Mouse (Mus musculus): Measurements from ENCODE around the gene Sox13.
"Not testable (repeated sequence)": the region's sequence is repeated elsewhere in the genome, so short reads cannot be mapped to it uniquely, and the experiment has no call there.

Gene Sox13

DNA sequence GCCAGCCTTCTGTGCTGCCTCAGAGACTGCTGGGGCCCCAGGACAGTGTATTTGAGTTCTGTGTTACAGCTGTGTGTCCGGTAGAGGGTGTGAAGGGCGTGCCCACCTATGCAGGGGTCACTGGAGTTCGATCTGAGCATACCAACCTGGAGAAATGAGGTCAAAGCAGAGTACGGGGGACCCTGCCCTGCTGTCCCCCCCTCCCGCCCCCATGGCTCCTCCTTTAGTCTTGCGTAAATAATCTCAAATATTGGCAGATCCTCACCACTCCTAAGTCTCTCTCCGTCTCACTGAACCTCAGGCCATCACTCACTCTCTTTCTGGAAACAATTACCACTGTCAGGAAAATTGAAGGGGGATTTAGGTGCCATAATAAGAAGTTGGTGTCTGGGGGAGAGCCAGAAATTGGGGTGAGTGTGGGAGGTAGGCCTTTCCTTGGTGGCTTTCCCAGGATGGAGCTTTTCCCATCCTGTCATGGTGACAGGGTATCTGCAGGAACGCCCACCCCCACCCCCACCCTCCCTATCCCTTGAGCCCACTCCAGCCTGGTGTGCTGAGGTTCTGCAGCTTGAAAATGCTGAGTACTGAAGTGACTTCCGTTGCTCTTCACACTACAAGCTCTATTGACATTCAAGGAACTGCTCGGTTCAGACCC, 57.1 kb downstream of the Sox13 start:
- DNase-seq: no peak

DNA sequence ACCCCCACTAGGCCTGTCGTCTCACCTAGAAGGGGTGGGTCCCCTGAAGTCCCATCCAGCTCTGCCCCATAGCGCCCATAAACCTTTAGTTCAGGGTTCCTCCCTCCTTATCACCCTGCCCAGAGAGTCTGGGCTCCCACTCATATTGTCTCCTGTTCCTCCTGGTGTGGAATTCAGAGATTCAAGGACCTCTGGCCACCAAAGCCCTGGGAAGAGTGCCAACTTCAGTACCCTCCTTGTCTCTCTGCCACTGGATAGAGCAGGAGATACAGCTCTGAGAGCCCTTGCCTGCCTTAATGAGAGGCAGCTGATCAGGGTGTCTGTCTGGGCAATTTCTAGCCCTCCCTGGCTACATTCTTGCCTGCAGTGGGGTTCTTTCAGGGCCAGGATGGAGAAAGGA, 59.3 kb downstream of the Sox13 start:
- no peak for DNase-seq

DNA sequence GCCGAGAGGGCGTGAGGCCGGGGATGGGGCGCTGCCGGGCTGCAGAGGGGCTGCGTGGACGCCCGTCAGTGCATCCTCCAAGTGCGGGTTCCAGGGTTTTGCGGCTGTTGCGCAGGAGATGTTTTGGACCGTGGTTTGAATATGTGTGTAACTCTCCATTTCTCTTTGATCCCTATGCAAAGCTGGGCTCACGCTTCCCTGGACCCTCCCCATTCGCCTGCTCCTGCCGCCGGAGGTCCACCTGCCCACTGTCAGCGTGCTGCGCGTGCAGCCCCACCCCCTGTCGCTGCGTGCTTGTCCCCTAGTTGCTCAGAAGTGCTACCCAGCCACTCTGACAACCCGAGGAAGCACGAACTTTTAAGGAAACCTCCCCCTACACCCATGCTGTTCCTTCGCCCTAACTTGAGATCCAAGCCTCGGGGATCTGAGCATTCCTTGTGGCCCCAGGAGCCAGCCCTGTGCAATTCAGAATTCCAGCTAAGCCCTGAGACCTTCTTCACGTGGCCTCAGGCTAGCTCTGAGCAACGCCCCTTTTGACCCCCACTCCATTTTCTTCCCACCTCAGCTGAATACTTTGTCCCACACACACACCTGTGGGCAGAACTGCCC, 60.1 kb downstream of the Sox13 start:
- DNase-seq: no peak

DNA sequence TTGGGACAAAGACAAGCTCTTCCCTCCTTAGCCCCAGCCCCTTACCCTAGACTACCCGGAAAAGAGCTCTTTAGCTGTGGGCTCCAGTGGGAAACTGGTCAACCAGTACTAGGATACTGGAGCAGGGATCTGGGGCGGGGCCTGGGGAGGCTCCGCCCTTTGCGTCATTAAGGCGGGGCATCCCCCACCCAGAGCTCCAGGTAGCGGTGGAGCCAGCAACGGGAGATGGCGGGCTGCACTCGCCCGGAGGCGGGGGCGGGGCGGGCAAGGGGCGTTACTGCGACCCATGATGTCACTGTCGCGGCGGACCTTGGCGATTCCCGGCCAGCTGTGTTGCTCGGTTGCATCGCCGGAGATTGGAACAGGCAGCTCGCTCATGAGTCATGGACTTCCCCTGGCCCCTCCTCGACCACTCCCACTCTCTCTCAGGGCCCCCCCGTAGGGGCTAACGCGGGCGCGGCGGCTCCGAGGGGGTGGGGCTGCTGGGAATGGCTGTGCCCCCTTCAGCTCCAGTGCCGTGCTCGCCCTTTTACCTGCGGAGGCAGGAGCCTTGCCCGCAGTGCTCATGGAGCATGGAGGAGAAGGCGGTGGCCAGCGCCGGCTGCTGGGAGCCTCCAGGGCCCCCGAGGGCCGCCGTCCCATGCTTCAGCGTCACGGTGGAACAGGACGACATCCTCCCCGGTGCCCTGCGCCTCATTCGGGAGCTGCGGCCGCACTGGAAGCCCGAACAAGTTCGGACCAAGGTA, 60.7 kb downstream of the Sox13 start, which contains the start of gene Etnk2:
TSS of gene Etnk2 (plus strand) at position 297 of the 746 bp plus-strand sequence.
- DNase-seq: peak; percentile 84 to 88

GRCm38 (mm10) chr1:133362103-133362502, 62.1 kb downstream of the Sox13 start:
- no peak for DNase-seq

GRCm38 (mm10) chr1:133361006-133361405, 63.2 kb downstream of the Sox13 start:
- no peak for DNase-seq

DNA sequence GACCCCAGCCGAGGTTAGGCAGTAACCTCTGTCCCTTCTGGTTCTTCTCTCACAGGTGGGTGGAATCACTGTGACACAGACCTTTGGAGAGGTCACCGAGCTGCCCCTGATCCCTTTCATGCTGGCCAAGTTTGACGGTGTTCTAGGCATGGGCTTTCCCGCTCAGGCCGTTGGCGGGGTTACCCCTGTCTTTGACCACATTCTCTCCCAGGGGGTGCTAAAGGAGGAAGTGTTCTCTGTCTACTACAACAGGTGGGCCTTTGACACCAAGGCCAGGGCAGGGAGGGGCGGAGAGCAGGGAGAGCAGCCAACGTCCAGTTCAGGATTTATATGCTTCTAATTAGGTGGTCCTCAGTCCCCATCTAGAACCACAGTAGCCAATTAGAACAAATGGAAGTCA, 67.8 kb downstream of the Sox13 start:
- no peak for DNase-seq

GRCm38 (mm10) chr1:133355912-133356311, 68.3 kb downstream of the Sox13 start:
- DNase-seq: no peak

- DNase-seq: no peak
Measured at GRCm38 (mm10) chr1:133355469-133355868, 68.7 kb downstream of the Sox13 start.

GRCm38 (mm10) chr1:133353371-133353809, 70.8 kb downstream of the Sox13 start:
- DNase-seq: peak; percentile 92 to 94

- DNase-seq: no peak
Measured at GRCm38 (mm10) chr1:133351762-133352161, 72.4 kb downstream of the Sox13 start.

- DNase-seq: no peak
Measured at GRCm38 (mm10) chr1:133350210-133350609, 74.0 kb downstream of the Sox13 start, which contains the start of gene Ren1. Gene Ren1 (plus strand): TSS chr1:133350510.

DNA sequence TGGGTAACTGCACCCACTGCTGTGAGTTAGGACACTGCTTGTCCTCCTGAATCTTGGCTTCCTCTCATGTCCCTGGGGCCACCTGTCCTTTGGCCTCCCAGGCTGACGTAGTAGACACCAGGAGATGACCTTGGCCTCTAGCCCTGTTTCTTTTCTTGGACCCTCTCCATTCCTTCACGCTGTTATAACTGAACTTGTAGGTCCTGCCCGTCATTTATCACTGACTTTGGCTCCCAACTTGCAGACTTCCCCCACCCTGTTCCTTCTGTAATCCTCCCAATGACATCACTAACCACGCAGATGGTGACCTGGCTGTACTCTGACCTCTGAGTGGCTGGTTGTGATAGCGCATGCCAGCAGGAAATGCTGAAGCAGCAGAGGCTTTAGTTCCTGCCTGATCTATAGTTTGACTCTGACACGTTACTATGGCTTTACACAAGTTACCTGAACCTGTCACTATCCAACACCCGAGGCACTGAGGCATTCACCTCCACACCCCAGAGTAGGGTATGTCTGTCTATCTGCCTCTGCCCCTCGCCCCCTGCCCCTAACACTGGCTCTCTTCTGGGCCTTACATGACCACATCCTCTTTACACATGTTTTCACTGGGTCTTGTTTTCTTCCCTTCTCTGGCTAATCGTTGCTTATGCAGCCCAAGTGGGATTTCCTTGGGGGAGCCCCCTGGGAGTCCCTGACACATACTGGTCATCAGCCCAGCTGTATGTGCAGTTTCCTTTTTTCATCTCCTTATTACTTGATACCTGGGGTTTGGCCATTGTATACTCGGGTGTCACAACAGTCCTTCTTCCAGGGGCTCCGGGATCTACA, 76.3 kb downstream of the Sox13 start:
- DNase-seq: no peak

GRCm38 (mm10) chr1:133347226-133347625, 77.0 kb downstream of the Sox13 start:
- DNase-seq: no peak

- no peak for DNase-seq
Measured at GRCm38 (mm10) chr1:133346531-133346930, 77.6 kb downstream of the Sox13 start.

GRCm38 (mm10) chr1:133344357-133344756, 79.8 kb downstream of the Sox13 start:
- DNase-seq: no peak

GRCm38 (mm10) chr1:133340403-133340802, 83.8 kb downstream of the Sox13 start:
- not testable (repeated sequence) for DNase-seq

DNA sequence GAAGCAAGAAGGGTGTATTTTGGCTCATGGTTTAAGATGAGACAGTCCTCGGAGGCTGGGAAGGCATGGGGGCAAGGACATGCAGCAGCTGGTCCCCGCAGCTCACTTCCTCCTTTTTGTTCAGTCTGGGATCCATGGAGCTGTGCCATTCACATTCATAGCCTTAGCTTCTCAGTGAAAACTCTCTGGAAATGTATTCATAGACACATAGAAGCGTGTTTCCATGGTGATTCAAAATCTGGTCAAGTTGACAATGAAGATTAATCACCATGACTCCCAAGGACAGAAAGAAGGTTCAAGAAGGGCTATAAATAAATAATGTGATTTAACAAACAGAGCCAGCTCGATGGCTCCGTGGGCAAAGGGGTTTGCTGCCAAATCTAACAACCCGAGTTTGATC, 90.2 kb downstream of the Sox13 start:
- DNase-seq: no peak

- no peak for DNase-seq
Measured at GRCm38 (mm10) chr1:133332656-133333430, 91.3 kb downstream of the Sox13 start.

All from cerebellum, postnatal 10 days (tissue).